Mouse (Mus musculus) heart, embryonic 13.5 days (tissue): ENCODE data around the gene Hs2st1. TPM values are rescaled to one million over a fixed set of nuclear protein-coding genes. Genes with fewer than 3 reads are reported as not detected.
A peak's percentile ranks its signal among the peaks of the same experiment; 100 is the strongest.

Source experiments
- ATAC-seq: fragments of 200-750 bp; cut with Nextera tagmentation; 2 replicates; pipeline ENCODE4 v1.8.0; 2017; ENCODE audit warnings: moderate TSS enrichment; ENCODE audit not compliant: insufficient number of reproducible peaks, low FRiP score, low TSS enrichment; ENCODE audit errors: extremely low read depth
- H3K27ac ChIP-seq: fragments of 300-500 bp; sonication (generic); replicated peaks from 2 replicates; pipeline ENCODE4 v1.5.1; 2015; ENCODE audit warnings: moderate library complexity, mild to moderate bottlenecking, inconsistent platforms
- H3K27me3 ChIP-seq: fragments of 300-500 bp; sonication (generic); replicated peaks from 2 replicates; pipeline ENCODE4 v1.6.1; 2015; ENCODE audit warnings: mild to moderate bottlenecking, inconsistent platforms
- H3K36me3 ChIP-seq: fragments of 300-500 bp; sonication (generic); 2 replicates; pipeline ENCODE4 v1.6.1; 2015; ENCODE audit warnings: mild to moderate bottlenecking, inconsistent platforms
- H3K4me1 ChIP-seq: fragments of 300-500 bp; sonication (generic); 2 replicates; pipeline ENCODE4 v1.6.1; 2015; ENCODE audit warnings: inconsistent platforms
- H3K4me2 ChIP-seq: fragments of 300-500 bp; sonication (generic); 2 replicates; pipeline ENCODE4 v1.6.1; 2015; ENCODE audit warnings: inconsistent platforms, mild to moderate bottlenecking, moderate library complexity
- H3K4me3 ChIP-seq: fragments of 300-500 bp; sonication (generic); 2 replicates; pipeline ENCODE4 v1.5.1; 2015; ENCODE audit warnings: moderate library complexity, mild to moderate bottlenecking, inconsistent platforms
- H3K9ac ChIP-seq: fragments of 300-500 bp; sonication (generic); 2 replicates; pipeline ENCODE4 v1.6.1; 2015; ENCODE audit warnings: inconsistent platforms, mild to moderate bottlenecking, moderate library complexity
- H3K9me3 ChIP-seq: fragments of 300-500 bp; sonication (generic); 2 replicates; pipeline ENCODE4 v1.6.1; 2016; ENCODE audit warnings: inconsistent platforms
- WGBS: fragments of 180-500 bp; shearing (Covaris S2); methylation state at CpG from one replicate; pipeline ENCODE4 v1.1.7; 2015; ENCODE audit warnings: mixed read lengths; 5-methylcytosine and 5-hydroxymethylcytosine counted together
- polyA plus RNA-seq: library from polyadenylated mRNA; unstranded; fragments of >200 nt; fragmentation: Nextera tagmentation; extraction: Ambion mirVana; gene quantifications from 2 replicates; pipeline ENCODE4 v1.2.1, GENCODE M21; 2015

Hs2st1 gene
- polyA plus RNA-seq, 1 experiment from 2014 or later = 6.8 TPM

GRCm38 (mm10) chr3:144494838-144495237 is 75.1 kb downstream of the Hs2st1 start:
- H3K36me3 ChIP-seq = no peaks in the 10 kb centered on the region
- no peaks in the 10 kb centered on the region for H3K9me3 ChIP-seq
- WGBS = 72% methylated on average over 5 of the region's 5 CpGs
- H3K4me1 ChIP-seq = peaks cover 27% of the 10 kb centered on the region
- H3K4me2 ChIP-seq = no peak overlapping the region
- H3K27me3 ChIP-seq = no peaks in the 10 kb centered on the region
- H3K9ac ChIP-seq = no peak overlapping the region
- ATAC-seq = no peak
- H3K4me3 ChIP-seq = no peak overlapping the region
- H3K27ac ChIP-seq = no peak overlapping the region

- WGBS = 53% methylated on average over 2 of the region's 2 CpGs
- no peaks in the 10 kb centered on the region for H3K27me3 ChIP-seq
- peaks cover 8% of the 10 kb centered on the region; the same call in 1 of the 2 replicates for H3K4me1 ChIP-seq
- no peak overlapping the region for H3K27ac ChIP-seq
- ATAC-seq = no peak
- no peak overlapping the region for H3K4me3 ChIP-seq
- no peaks in the 10 kb centered on the region for H3K36me3 ChIP-seq
- H3K9me3 ChIP-seq = no peaks in the 10 kb centered on the region
- no peak overlapping the region for H3K4me2 ChIP-seq
- no peak overlapping the region for H3K9ac ChIP-seq
Measured at GRCm38 (mm10) chr3:144488787-144489186, 81.2 kb downstream of the Hs2st1 start.

DNA sequence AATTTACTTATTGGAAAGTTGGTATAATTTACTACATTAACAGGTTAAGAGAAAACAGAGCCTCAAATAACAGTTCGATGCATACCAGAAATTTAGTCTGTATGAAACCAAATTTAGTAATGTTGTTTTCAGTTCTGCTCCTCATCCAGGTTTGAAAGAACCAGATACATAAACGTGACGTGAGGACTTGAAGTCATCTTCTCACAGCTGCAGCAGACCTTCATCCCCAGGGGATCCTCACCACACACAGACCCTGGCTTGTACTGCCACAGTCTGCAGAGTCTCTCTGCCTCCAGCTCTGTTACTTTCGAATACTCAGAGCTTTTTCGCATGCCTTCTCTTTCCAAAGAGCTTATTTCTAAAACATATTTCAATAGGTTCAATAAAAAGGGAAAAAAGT is 89.4 kb downstream of the Hs2st1 start:
- H3K27me3 ChIP-seq = no peaks in the 10 kb centered on the region
- H3K36me3 ChIP-seq = 0 out of 2 replicates have a peak, but pooled peaks cover 2% of the 10 kb centered on the region
- 79% methylated on average over 5 of the region's 5 CpGs for WGBS
- H3K4me2 ChIP-seq = no peak overlapping the region
- H3K4me1 ChIP-seq = no peaks in the 10 kb centered on the region
- no peak overlapping the region for H3K9ac ChIP-seq
- no peak for ATAC-seq
- no peaks in the 10 kb centered on the region for H3K9me3 ChIP-seq
- H3K27ac ChIP-seq = no peak overlapping the region
- H3K4me3 ChIP-seq = no peak overlapping the region

- H3K36me3 ChIP-seq = 0 out of 2 replicates have a peak, but pooled peaks cover under 1% of the 10 kb centered on the region
- H3K4me1 ChIP-seq = no peaks in the 10 kb centered on the region
- H3K27ac ChIP-seq = no peak overlapping the region
- 88% methylated on average over 7 of the region's 7 CpGs for WGBS
- no peak overlapping the region for H3K9ac ChIP-seq
- H3K4me3 ChIP-seq = no peak overlapping the region
- H3K9me3 ChIP-seq = no peaks in the 10 kb centered on the region
- H3K27me3 ChIP-seq = no peaks in the 10 kb centered on the region
- ATAC-seq = no peak
- H3K4me2 ChIP-seq = no peak overlapping the region
Measured at GRCm38 (mm10) chr3:144478427-144478794, 91.6 kb downstream of the Hs2st1 start.

GRCm38 (mm10) chr3:144477707-144478426 is 92.1 kb downstream of the Hs2st1 start:
- ATAC-seq = no peak
- Histone ChIP-seq H3K27me3 (no peaks in the 10 kb centered on the region), H3K4me2 (no peak overlapping the region), H3K4me1 (no peaks in the 10 kb centered on the region), H3K27ac (no peak overlapping the region), H3K9me3 (no peaks in the 10 kb centered on the region), H3K36me3 (no peaks in the 10 kb centered on the region), H3K4me3 (no peak overlapping the region), H3K9ac (no peak overlapping the region)
- WGBS = 83% methylated on average over 12 of the region's 12 CpGs

GRCm38 (mm10) chr3:144475891-144476290 is 94.1 kb downstream of the Hs2st1 start:
- no peaks in the 10 kb centered on the region for H3K9me3 ChIP-seq
- WGBS = 87% methylated on average over 5 of the region's 5 CpGs
- no peaks in the 10 kb centered on the region for H3K36me3 ChIP-seq
- H3K27ac ChIP-seq = no peak overlapping the region
- no peak for ATAC-seq
- H3K4me2 ChIP-seq = no peak overlapping the region
- H3K4me1 ChIP-seq = no peaks in the 10 kb centered on the region
- no peaks in the 10 kb centered on the region for H3K27me3 ChIP-seq
- H3K4me3 ChIP-seq = no peak overlapping the region
- no peak overlapping the region for H3K9ac ChIP-seq

- Histone ChIP-seq H3K4me3 (no peak overlapping the region), H3K4me2 (no peak overlapping the region), H3K27ac (no peak overlapping the region), H3K36me3 (no peaks in the 10 kb centered on the region), H3K9me3 (no peaks in the 10 kb centered on the region), H3K4me1 (no peaks in the 10 kb centered on the region), H3K9ac (no peak overlapping the region), H3K27me3 (no peaks in the 10 kb centered on the region)
- WGBS = 80% methylated on average over 5 of the region's 5 CpGs
- ATAC-seq = no peak
Measured at GRCm38 (mm10) chr3:144474726-144475125, 95.3 kb downstream of the Hs2st1 start.

GRCm38 (mm10) chr3:144471954-144472353 is 98.0 kb downstream of the Hs2st1 start:
- Histone ChIP-seq H3K9ac (no peak overlapping the region), H3K27ac (no peak overlapping the region), H3K36me3 (no peaks in the 10 kb centered on the region), H3K4me2 (no peak overlapping the region), H3K4me1 (0 out of 2 replicates have a peak, but pooled peaks cover 4% of the 10 kb centered on the region), H3K9me3 (no peaks in the 10 kb centered on the region), H3K4me3 (no peak overlapping the region), H3K27me3 (no peaks in the 10 kb centered on the region)
- 93% methylated on average over 3 of the region's 3 CpGs for WGBS
- no peak for ATAC-seq

DNA sequence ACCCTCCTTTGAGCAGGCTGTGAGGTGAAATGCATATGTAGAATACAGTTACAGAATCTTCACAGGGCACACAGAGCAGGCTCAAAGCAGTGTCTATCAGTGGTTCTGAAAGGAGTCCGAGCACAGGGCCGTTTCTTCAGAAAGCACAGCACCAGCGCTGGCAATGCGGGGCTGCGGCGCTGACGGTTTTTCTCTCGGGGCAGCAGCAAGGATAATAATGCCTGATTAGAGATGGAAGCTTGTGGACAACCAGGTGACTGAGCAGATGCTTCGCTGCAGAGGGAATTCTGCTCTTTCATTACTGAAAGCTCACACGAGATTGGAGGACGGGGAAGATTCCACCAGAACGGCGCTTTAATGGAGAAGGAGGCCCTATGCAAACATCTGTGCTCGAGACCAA is 99.1 kb downstream of the Hs2st1 start:
- no peaks in the 10 kb centered on the region for H3K9me3 ChIP-seq
- 75% methylated on average over 14 of the region's 14 CpGs for WGBS
- no peak overlapping the region for H3K4me2 ChIP-seq
- ATAC-seq = no peak
- no peak overlapping the region for H3K4me3 ChIP-seq
- H3K9ac ChIP-seq = no peak overlapping the region
- H3K4me1 ChIP-seq = 0 out of 2 replicates have a peak, but pooled peaks cover 4% of the 10 kb centered on the region
- H3K27me3 ChIP-seq = no peaks in the 10 kb centered on the region
- no peak overlapping the region for H3K27ac ChIP-seq
- no peaks in the 10 kb centered on the region for H3K36me3 ChIP-seq

DNA sequence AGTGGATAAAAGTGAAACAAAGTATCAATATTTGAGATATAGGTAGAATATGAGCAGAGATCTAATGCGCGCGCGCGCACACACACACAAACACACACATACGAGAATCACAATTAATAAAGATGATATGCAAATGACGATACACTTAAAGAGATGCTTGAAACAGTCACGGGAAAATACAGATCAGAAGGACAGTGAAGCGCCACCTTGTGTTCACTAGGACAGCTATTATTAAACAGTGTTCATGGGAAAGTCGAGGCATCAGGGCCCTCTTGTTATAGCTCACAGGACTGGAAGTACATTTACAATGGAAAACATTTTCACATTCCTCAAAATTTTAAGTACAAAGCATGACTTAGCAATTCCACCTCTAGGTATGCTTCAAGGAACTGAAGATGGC is 102.5 kb downstream of the Hs2st1 start:
- no peak overlapping the region for H3K4me2 ChIP-seq
- H3K27me3 ChIP-seq = no peaks in the 10 kb centered on the region
- H3K4me1 ChIP-seq = peaks cover 13% of the 10 kb centered on the region
- no peaks in the 10 kb centered on the region for H3K9me3 ChIP-seq
- H3K36me3 ChIP-seq = peaks cover 18% of the 10 kb centered on the region
- no peak overlapping the region for H3K4me3 ChIP-seq
- no peak overlapping the region for H3K9ac ChIP-seq
- no peak for ATAC-seq
- no peak overlapping the region for H3K27ac ChIP-seq
- 68% methylated on average over 10 of the region's 10 CpGs for WGBS

- H3K4me2 ChIP-seq = no peak overlapping the region
- 87% methylated on average over 8 of the region's 8 CpGs for WGBS
- no peak for ATAC-seq
- H3K9me3 ChIP-seq = no peaks in the 10 kb centered on the region
- peaks cover 18% of the 10 kb centered on the region for H3K36me3 ChIP-seq
- no peaks in the 10 kb centered on the region for H3K27me3 ChIP-seq
- H3K4me1 ChIP-seq = peaks cover 18% of the 10 kb centered on the region
- H3K4me3 ChIP-seq = no peak overlapping the region
- no peak overlapping the region for H3K9ac ChIP-seq
- H3K27ac ChIP-seq = no peak overlapping the region
Measured at GRCm38 (mm10) chr3:144466108-144466678, 103.8 kb downstream of the Hs2st1 start.

- Histone ChIP-seq H3K4me1 (peaks cover 33% of the 10 kb centered on the region), H3K36me3 (peaks cover 23% of the 10 kb centered on the region), H3K27me3 (no peaks in the 10 kb centered on the region), H3K27ac (no peak overlapping the region; the same call in 1 of the 2 replicates), H3K4me3 (no peak overlapping the region), H3K4me2 (peak overlapping the region; percentile 43), H3K9ac (no peak overlapping the region), H3K9me3 (no peaks in the 10 kb centered on the region)
- no peak for ATAC-seq
- 50% methylated on average over 10 of the region's 10 CpGs for WGBS
Measured at GRCm38 (mm10) chr3:144462679-144463078, 107.3 kb downstream of the Hs2st1 start.
